Mouse (Mus musculus) intestine, postnatal 0 days (tissue): ENCODE data around the gene Marveld1. TPM values are rescaled to one million over a fixed set of nuclear protein-coding genes. Genes with fewer than 3 reads are reported as not detected.

Experiments
- ATAC-seq: fragments of 200-750 bp; cut with Nextera tagmentation; 2 replicates; pipeline ENCODE4 v1.8.0; 2017; ENCODE audit warnings: mild to moderate bottlenecking, moderate TSS enrichment, moderate library complexity
- H3K27ac ChIP-seq: fragments of 300-500 bp; sonication (generic); 2 replicates; pipeline ENCODE4 v1.5.1; 2014; ENCODE audit warnings: mild to moderate bottlenecking, low read depth, low read length, moderate library complexity
- H3K27me3 ChIP-seq: fragments of 300-500 bp; sonication (generic); replicated peaks from 2 replicates; pipeline ENCODE4 v1.6.1; 2014; ENCODE audit warnings: low read length, mixed read lengths; ENCODE audit not compliant: control insufficient read depth, insufficient read depth
- H3K36me3 ChIP-seq: fragments of 300-500 bp; sonication (generic); 2 replicates; pipeline ENCODE4 v1.6.1; 2014; ENCODE audit warnings: mild to moderate bottlenecking, moderate library complexity; ENCODE audit not compliant: control insufficient read depth, insufficient read depth
- H3K4me1 ChIP-seq: fragments of 300-500 bp; sonication (generic); replicated peaks from 2 replicates; pipeline ENCODE4 v1.6.1; 2014; ENCODE audit warnings: antibody characterized with exemption, low read length, mixed read lengths; ENCODE audit not compliant: control insufficient read depth, insufficient read depth
- H3K4me2 ChIP-seq: fragments of 300-500 bp; sonication (generic); replicated peaks from 2 replicates; pipeline ENCODE4 v1.6.1; 2014; ENCODE audit warnings: low read depth, mild to moderate bottlenecking, moderate library complexity
- H3K4me3 ChIP-seq: fragments of 300-500 bp; sonication (generic); 2 replicates; pipeline ENCODE4 v1.5.1; 2014; ENCODE audit warnings: low read depth, low read length
- H3K9ac ChIP-seq: fragments of 300-500 bp; sonication (generic); 2 replicates; pipeline ENCODE4 v1.6.1; 2014; ENCODE audit warnings: mild to moderate bottlenecking, low read depth, low read length
- H3K9me3 ChIP-seq: fragments of 300-500 bp; sonication (generic); 2 replicates; pipeline ENCODE4 v1.6.1; 2016; ENCODE audit warnings: mixed run types; ENCODE audit not compliant: control insufficient read depth
- CTCF ChIP-seq: sonication (generic); IDR thresholded peaks from 2 replicates; pipeline ENCODE4 v1.5.1; 2016; ENCODE audit warnings: low read depth, mild to moderate bottlenecking, control low read depth, antibody characterized with exemption, moderate library complexity
- WGBS: fragments of 180-500 bp; shearing (Covaris S2); extraction: QIAGEN DNeasy Blood & Tissue Kit; methylation state at CpG from one replicate; pipeline ENCODE4 v1.1.7; 2014; 5-methylcytosine and 5-hydroxymethylcytosine counted together
- polyA plus RNA-seq: library from polyadenylated mRNA; unstranded; fragments of >200 nt; fragmentation: Nextera tagmentation; extraction: Ambion mirVana; gene quantifications from 2 replicates; pipeline ENCODE4 v1.2.1, GENCODE M21; 2015

Gene Marveld1
- polyA plus RNA-seq, 1 experiment from 2014 or later, result 9.6 TPM

GRCm38 (mm10) chr19:42179356-42179755 is 32.2 kb downstream of the Marveld1 start:
- no peaks in the 10 kb centered on the region for H3K9me3 ChIP-seq
- WGBS, result 92% methylated on average over 14 of the region's 14 CpGs
- peaks cover 63% of the 10 kb centered on the region for H3K36me3 ChIP-seq
- H3K9ac ChIP-seq, result no peak overlapping the region
- no peak overlapping the region for H3K4me3 ChIP-seq
- H3K4me1 ChIP-seq, result no peaks in the 10 kb centered on the region
- no peak for TF ChIP-seq CTCF
- no peaks in the 10 kb centered on the region for H3K27me3 ChIP-seq
- ATAC-seq, result no peak
- no peak overlapping the region for H3K27ac ChIP-seq
- H3K4me2 ChIP-seq, result no peak overlapping the region

GRCm38 (mm10) chr19:42182673-42183072 is 35.5 kb downstream of the Marveld1 start:
- Histone ChIP-seq H3K9me3 (no peaks in the 10 kb centered on the region), H3K27ac (no peak overlapping the region), H3K27me3 (no peaks in the 10 kb centered on the region), H3K4me2 (no peak overlapping the region), H3K9ac (no peak overlapping the region), H3K36me3 (peaks cover 87% of the 10 kb centered on the region), H3K4me3 (no peak overlapping the region), H3K4me1 (no peaks in the 10 kb centered on the region)
- TF ChIP-seq CTCF, result peak; percentile 69
- WGBS, result 59% methylated on average over 6 of the region's 6 CpGs
- ATAC-seq, result no peak

GRCm38 (mm10) chr19:42189735-42190134 is 42.5 kb downstream of the Marveld1 start:
- Histone ChIP-seq H3K27me3 (no peaks in the 10 kb centered on the region), H3K4me1 (no peaks in the 10 kb centered on the region), H3K9me3 (no peaks in the 10 kb centered on the region), H3K4me2 (no peak overlapping the region), H3K36me3 (peaks cover 68% of the 10 kb centered on the region), H3K9ac (no peak overlapping the region), H3K27ac (no peak overlapping the region), H3K4me3 (no peak overlapping the region)
- WGBS, result 71% methylated on average over 4 of the region's 4 CpGs
- ATAC-seq, result no peak
- TF ChIP-seq CTCF, result no peak

GRCm38 (mm10) chr19:42190494-42190893 is 43.3 kb downstream of the Marveld1 start:
- Histone ChIP-seq H3K4me3 (no peak overlapping the region), H3K4me2 (no peak overlapping the region), H3K9ac (no peak overlapping the region), H3K9me3 (no peaks in the 10 kb centered on the region), H3K27me3 (no peaks in the 10 kb centered on the region), H3K27ac (no peak overlapping the region), H3K36me3 (peaks cover 62% of the 10 kb centered on the region), H3K4me1 (no peaks in the 10 kb centered on the region)
- 23% methylated on average over 5 of the region's 5 CpGs for WGBS
- TF ChIP-seq CTCF, result peak; percentile 89
- no peak for ATAC-seq

- no peaks in the 10 kb centered on the region for H3K4me1 ChIP-seq
- no peak overlapping the region for H3K4me2 ChIP-seq
- whole genome bisulfite sequencing, result 77% methylated on average over 2 of the region's 2 CpGs
- TF ChIP-seq CTCF, result no peak
- H3K27ac ChIP-seq, result no peak overlapping the region
- ATAC-seq, result no peak
- no peak overlapping the region for H3K9ac ChIP-seq
- no peaks in the 10 kb centered on the region for H3K9me3 ChIP-seq
- peaks cover 2% of the 10 kb centered on the region; the same call in 1 of the 2 replicates for H3K27me3 ChIP-seq
- H3K4me3 ChIP-seq, result no peak overlapping the region
- peaks cover 38% of the 10 kb centered on the region; the same call in 1 of the 2 replicates for H3K36me3 ChIP-seq
These were observed 46.1 kb downstream of the Marveld1 start for GRCm38 (mm10) chr19:42193311-42193710.

- Histone ChIP-seq H3K36me3 (peaks cover 14% of the 10 kb centered on the region; the same call in 1 of the 2 replicates), H3K27me3 (peaks cover 20% of the 10 kb centered on the region)
- TF ChIP-seq CTCF, result no peak
These were observed 49.2 kb downstream of the Marveld1 start for GRCm38 (mm10) chr19:42196378-42196777.

GRCm38 (mm10) chr19:42197066-42197465 is 49.9 kb downstream of the Marveld1 start:
- H3K4me2 ChIP-seq, result no peak overlapping the region
- 61% methylated on average over 4 of the region's 4 CpGs for WGBS
- H3K27ac ChIP-seq, result no peak overlapping the region
- H3K9ac ChIP-seq, result no peak overlapping the region
- no peak for ATAC-seq
- no peak overlapping the region for H3K4me3 ChIP-seq
- peaks cover 8% of the 10 kb centered on the region; the same call in 1 of the 2 replicates for H3K36me3 ChIP-seq
- no peaks in the 10 kb centered on the region for H3K4me1 ChIP-seq
- TF ChIP-seq CTCF, result peak; percentile 34
- H3K9me3 ChIP-seq, result no peaks in the 10 kb centered on the region
- H3K27me3 ChIP-seq, result peaks cover 27% of the 10 kb centered on the region

More at GRCm38 (mm10) chr19:42196378-42196777, 49.2 kb downstream of the Marveld1 start:
- Histone ChIP-seq H3K4me2 (no peak overlapping the region), H3K9me3 (no peaks in the 10 kb centered on the region), H3K4me3 (no peak overlapping the region), H3K27ac (no peak overlapping the region), H3K9ac (no peak overlapping the region), H3K4me1 (no peaks in the 10 kb centered on the region)
- ATAC-seq, result no peak
- WGBS, result 64% methylated on average over 4 of the region's 4 CpGs
